Mouse (Mus musculus) activated CD4-positive, CD25-positive, alpha-beta regulatory T cell, adult 4 months (primary cell): ENCODE results near the gene Hmgb2. TPM values are rescaled to one million over a fixed set of nuclear protein-coding genes. Genes with fewer than 3 reads are reported as not detected.

Source experiments
- ATAC-seq: one replicate; pipeline ENCODE4 v1.8.0; 2017
- polyA plus RNA-seq, 2 experiments: library from polyadenylated mRNA; unstranded; fragments of 100-300 nt; shearing (Covaris generic); gene quantifications; one replicate each; pipeline ENCODE4 v1.2.1; 2017

The Hmgb2 gene
- polyA plus RNA-seq, 2 experiments from 2014 or later: 481 to 544 TPM

- ATAC-seq: no peak
These were observed 51.0 kb downstream of the Hmgb2 start for GRCm38 (mm10) chr8:57562741-57563140.

- ATAC-seq: no peak
These were observed 52.0 kb downstream of the Hmgb2 start for GRCm38 (mm10) chr8:57563726-57564125.

- no peak for ATAC-seq
These were observed 53.3 kb downstream of the Hmgb2 start for GRCm38 (mm10) chr8:57565039-57565438.

Other genes starting within 250 kb of the Hmgb2 start
- gene Hand2, start 190.9 kb upstream of the Hmgb2 start, polyA plus RNA-seq: not detected
- not detected for gene Scrg1, start 56.0 kb upstream of the Hmgb2 start, polyA plus RNA-seq
- gene Sap30, start 24.0 kb upstream of the Hmgb2 start, polyA plus RNA-seq: under 1 TPM; 0.94 to 0.99 TPM
- gene Galnt7, start 141.1 kb downstream of the Hmgb2 start, polyA plus RNA-seq: 10 to 100 TPM; 24.7 to 25.9 TPM